Mouse (Mus musculus): ENCODE measurements around the gene Ntm. TPM values are rescaled to one million over a fixed set of nuclear protein-coding genes. Genes with fewer than 3 reads are reported as not detected.

The Ntm gene
- polyA plus RNA-seq, 1 experiment from 2014 or later: 7.8 TPM

DNA sequence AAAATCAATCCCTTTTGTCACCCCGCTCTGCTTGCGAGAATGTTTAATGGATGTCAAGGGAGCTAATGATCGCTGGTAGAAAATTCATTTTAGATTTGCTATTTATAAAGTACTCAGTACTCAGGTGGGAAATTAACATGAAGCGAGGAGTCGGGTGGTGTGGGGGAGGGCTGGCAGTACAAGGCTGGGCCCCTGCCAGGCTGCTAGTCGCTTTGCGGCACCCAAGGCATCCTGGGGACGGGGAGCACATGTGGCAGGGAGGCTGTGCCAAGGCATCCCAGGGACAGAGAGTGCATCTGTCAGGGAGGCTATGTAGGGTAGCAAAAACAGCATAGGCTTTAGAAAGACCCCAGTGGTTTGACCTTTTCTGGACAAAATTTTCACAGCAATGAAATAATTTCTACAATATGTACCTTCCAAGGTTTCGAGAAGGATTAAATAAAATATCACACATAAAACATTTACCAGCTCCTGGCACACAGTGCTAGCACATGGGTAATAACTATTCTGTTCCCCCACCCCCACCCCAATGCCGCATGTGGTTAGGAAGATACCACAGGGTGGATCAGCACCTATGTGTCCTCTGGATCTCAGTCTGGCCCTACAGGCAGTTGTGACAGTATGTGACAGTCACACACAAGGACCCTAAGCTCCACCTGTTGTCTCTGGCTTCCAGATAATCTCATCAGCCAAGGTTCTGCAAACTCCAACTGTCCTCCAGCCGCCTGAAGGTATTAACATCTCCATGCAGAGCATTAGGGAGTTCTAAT is 20.6 kb downstream of the Ntm start:
- no peak for DNase-seq (ENCODE audit: low spot score)
- 63% methylated on average over 11 of the region's 11 CpGs for WGBS
- H3K9me3 ChIP-seq (replicated peaks): no peaks in the 10 kb centered on the region
- H3K27me3 ChIP-seq (ENCODE audit: low read depth, poor library complexity, severe bottlenecking): peaks cover 49% of the 10 kb centered on the region
- no peak overlapping the region for H3K27ac ChIP-seq (replicated peaks)
- no peaks in the 10 kb centered on the region for H3K36me3 ChIP-seq
- peaks cover 12% of the 10 kb centered on the region for H3K4me1 ChIP-seq
- H3K4me3 ChIP-seq: no peak overlapping the region

DNA sequence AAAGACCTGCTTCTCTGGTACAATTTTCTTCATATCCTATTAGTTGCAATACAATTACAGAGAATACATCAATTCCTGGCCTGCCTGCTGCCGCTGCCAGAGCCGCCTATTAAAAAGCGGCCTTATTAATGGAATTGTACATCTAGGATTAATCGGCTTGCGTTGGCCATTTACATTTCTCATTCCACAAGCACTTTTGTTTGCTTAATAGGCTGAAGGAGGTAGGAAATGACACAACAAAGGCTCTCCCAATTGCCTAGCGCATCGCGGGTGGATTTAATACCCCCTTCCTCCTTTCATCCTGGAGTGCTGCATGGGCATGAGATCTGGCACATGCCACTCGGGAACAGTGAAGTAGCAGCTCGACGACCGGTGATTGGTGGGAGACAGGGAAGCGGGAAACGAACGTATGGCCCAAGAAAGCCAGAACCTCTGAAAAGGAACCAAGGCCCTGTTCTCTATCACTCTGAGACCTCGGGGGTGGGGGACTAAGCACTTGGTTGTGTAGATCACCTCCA is 23.4 kb downstream of the Ntm start:
- Histone ChIP-seq H3K4me3 (no peak overlapping the region), H3K27ac (replicated peaks) (no peak overlapping the region), H3K36me3 (no peaks in the 10 kb centered on the region), H3K9me3 (replicated peaks) (no peaks in the 10 kb centered on the region), H3K4me1 (peaks cover 18% of the 10 kb centered on the region), H3K27me3 (ENCODE audit: low read depth, poor library complexity, severe bottlenecking) (peaks cover 49% of the 10 kb centered on the region)
- WGBS: 89% methylated on average over 16 of the region's 16 CpGs
- DNase-seq (ENCODE audit: low spot score): no peak

- Histone ChIP-seq H3K27ac (replicated peaks) (no peak overlapping the region), H3K9me3 (replicated peaks) (no peaks in the 10 kb centered on the region), H3K4me1 (0 out of 2 replicates have a peak, but pooled peaks cover 6% of the 10 kb centered on the region), H3K4me3 (no peak overlapping the region), H3K36me3 (no peaks in the 10 kb centered on the region), H3K27me3 (ENCODE audit: low read depth, poor library complexity, severe bottlenecking) (no peaks in the 10 kb centered on the region; the same call in 1 of the 2 replicates)
- WGBS: 89% methylated on average over 4 of the region's 4 CpGs
- no peak for DNase-seq (ENCODE audit: low spot score)
Measured at GRCm38 (mm10) chr9:29928796-29929195, 34.1 kb downstream of the Ntm start.

GRCm38 (mm10) chr9:29925382-29925781 is 37.6 kb downstream of the Ntm start:
- H3K36me3 ChIP-seq: no peaks in the 10 kb centered on the region
- DNase-seq (ENCODE audit: low spot score): no peak
- H3K4me1 ChIP-seq: peaks cover 18% of the 10 kb centered on the region
- no peaks in the 10 kb centered on the region for H3K9me3 ChIP-seq (replicated peaks)
- no peak overlapping the region for H3K27ac ChIP-seq (replicated peaks)
- H3K4me3 ChIP-seq: no peak overlapping the region
- WGBS: 89% methylated on average over 3 of the region's 3 CpGs
- no peaks in the 10 kb centered on the region; the same call in 1 of the 2 replicates for H3K27me3 ChIP-seq (ENCODE audit: low read depth, poor library complexity, severe bottlenecking)

- WGBS: 80% methylated on average over 9 of the region's 9 CpGs
- Histone ChIP-seq H3K36me3 (no peaks in the 10 kb centered on the region), H3K9me3 (replicated peaks) (no peaks in the 10 kb centered on the region), H3K27ac (replicated peaks) (no peak overlapping the region), H3K27me3 (ENCODE audit: low read depth, poor library complexity, severe bottlenecking) (no peaks in the 10 kb centered on the region), H3K4me1 (no peaks in the 10 kb centered on the region; the same call in 1 of the 2 replicates), H3K4me3 (no peak overlapping the region)
- no peak for DNase-seq (ENCODE audit: low spot score)
Measured at GRCm38 (mm10) chr9:29898406-29899054, 64.4 kb downstream of the Ntm start.

DNA sequence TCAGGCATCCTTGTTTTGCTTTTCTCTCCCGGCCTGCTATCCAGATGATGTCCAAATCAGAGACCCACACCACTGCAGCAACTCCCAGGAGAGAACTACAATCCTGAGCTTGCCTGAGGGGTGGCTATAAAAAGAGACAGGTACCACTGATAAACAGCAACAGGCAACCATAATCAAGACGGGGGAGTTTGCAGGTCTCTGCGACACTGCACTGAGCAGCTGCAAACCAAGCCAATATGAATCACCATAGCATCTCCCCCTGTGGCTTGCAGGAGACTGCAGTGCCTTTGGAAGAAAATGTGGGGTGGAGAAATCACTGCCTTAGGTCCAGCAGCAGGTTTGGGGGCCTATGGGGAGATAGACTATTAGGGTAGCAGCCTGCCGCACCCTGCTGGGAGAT is 65.5 kb downstream of the Ntm start:
- H3K4me3 ChIP-seq: no peak overlapping the region
- no peaks in the 10 kb centered on the region for H3K9me3 ChIP-seq (replicated peaks)
- H3K4me1 ChIP-seq: no peaks in the 10 kb centered on the region
- no peak for DNase-seq (ENCODE audit: low spot score)
- H3K27ac ChIP-seq (replicated peaks): no peak overlapping the region
- no peaks in the 10 kb centered on the region for H3K27me3 ChIP-seq (ENCODE audit: low read depth, poor library complexity, severe bottlenecking)
- no peaks in the 10 kb centered on the region for H3K36me3 ChIP-seq
- 79% methylated on average over 4 of the region's 4 CpGs for WGBS

DNA sequence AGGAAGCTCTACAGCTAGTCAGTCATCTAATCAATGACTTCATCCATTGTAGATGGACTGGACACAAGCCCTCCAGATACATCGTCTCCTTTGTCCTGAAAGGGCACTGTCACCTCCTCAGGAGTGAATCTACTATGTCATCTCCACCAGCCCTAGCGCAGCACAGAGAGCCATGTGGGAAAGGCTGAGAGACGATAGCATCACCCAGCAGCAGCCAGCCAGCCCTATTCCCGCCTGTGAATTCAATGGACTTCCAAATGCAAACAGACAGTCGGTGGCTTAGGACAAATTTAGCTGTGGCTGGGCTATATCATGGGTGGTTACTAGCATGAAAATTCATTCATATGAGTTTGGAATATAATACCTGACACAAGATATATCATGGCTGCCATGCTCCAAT is 70.1 kb downstream of the Ntm start:
- WGBS: 80% methylated on average over 5 of the region's 5 CpGs
- Histone ChIP-seq H3K27me3 (ENCODE audit: low read depth, poor library complexity, severe bottlenecking) (no peaks in the 10 kb centered on the region), H3K36me3 (no peaks in the 10 kb centered on the region), H3K4me1 (no peaks in the 10 kb centered on the region), H3K27ac (replicated peaks) (no peak overlapping the region), H3K9me3 (replicated peaks) (no peaks in the 10 kb centered on the region), H3K4me3 (no peak overlapping the region)
- no peak for DNase-seq (ENCODE audit: low spot score)

GRCm38 (mm10) chr9:29888712-29889111 is 74.2 kb downstream of the Ntm start:
- Histone ChIP-seq H3K27me3 (ENCODE audit: low read depth, poor library complexity, severe bottlenecking) (no peaks in the 10 kb centered on the region), H3K4me1 (peaks cover 4% of the 10 kb centered on the region; the same call in 1 of the 2 replicates), H3K4me3 (no peak overlapping the region), H3K9me3 (replicated peaks) (no peaks in the 10 kb centered on the region), H3K36me3 (no peaks in the 10 kb centered on the region), H3K27ac (replicated peaks) (no peak overlapping the region)
- 94% methylated on average over 3 of the region's 3 CpGs for WGBS
- DNase-seq (ENCODE audit: low spot score): no peak

DNA sequence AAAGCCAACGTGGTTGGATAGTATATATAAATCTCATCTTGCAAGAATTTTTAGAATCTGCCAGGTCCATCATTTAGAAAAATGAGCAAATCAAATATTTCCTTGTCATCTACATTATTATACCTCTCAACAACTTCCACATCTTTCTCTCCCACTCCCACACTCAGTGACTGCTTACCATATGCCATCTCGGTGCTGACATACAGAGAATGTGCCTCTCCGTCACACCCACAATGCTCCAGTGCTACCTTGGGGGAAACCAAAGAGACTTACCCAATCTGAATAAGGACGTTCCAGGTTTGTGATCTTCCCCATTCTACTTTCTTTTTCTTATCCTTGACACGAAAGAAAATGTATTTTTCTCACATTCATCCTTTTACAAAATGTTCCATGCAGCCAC is 75.0 kb downstream of the Ntm start:
- Histone ChIP-seq H3K4me3 (no peak overlapping the region), H3K4me1 (peaks cover 8% of the 10 kb centered on the region; the same call in 1 of the 2 replicates), H3K9me3 (replicated peaks) (no peaks in the 10 kb centered on the region), H3K27me3 (ENCODE audit: low read depth, poor library complexity, severe bottlenecking) (peaks cover 2% of the 10 kb centered on the region), H3K36me3 (no peaks in the 10 kb centered on the region), H3K27ac (replicated peaks) (no peak overlapping the region)
- no peak for DNase-seq (ENCODE audit: low spot score)
- WGBS: 88% methylated on average over 5 of the region's 5 CpGs

- H3K4me3 ChIP-seq: no peak overlapping the region
- peaks cover 8% of the 10 kb centered on the region; the same call in 1 of the 2 replicates for H3K4me1 ChIP-seq
- H3K27ac ChIP-seq (replicated peaks): no peak overlapping the region
- H3K9me3 ChIP-seq (replicated peaks): no peaks in the 10 kb centered on the region
- WGBS: 51% methylated on average over 3 of the region's 3 CpGs
- H3K36me3 ChIP-seq: no peaks in the 10 kb centered on the region
- DNase-seq (ENCODE audit: low spot score): no peak
- H3K27me3 ChIP-seq (ENCODE audit: low read depth, poor library complexity, severe bottlenecking): peaks cover 41% of the 10 kb centered on the region
Measured at GRCm38 (mm10) chr9:29884062-29884461, 78.9 kb downstream of the Ntm start.

GRCm38 (mm10) chr9:29881614-29882013 is 81.3 kb downstream of the Ntm start:
- Histone ChIP-seq H3K27me3 (ENCODE audit: low read depth, poor library complexity, severe bottlenecking) (peaks cover 65% of the 10 kb centered on the region), H3K4me3 (no peak overlapping the region), H3K36me3 (no peaks in the 10 kb centered on the region), H3K4me1 (peaks cover 8% of the 10 kb centered on the region; the same call in 1 of the 2 replicates), H3K27ac (replicated peaks) (no peak overlapping the region), H3K9me3 (replicated peaks) (no peaks in the 10 kb centered on the region)
- no peak for DNase-seq (ENCODE audit: low spot score)
- 87% methylated on average over 5 of the region's 5 CpGs for WGBS

- WGBS: 82% methylated on average over 3 of the region's 3 CpGs
Measured at GRCm38 (mm10) chr9:29877583-29877982, 85.4 kb downstream of the Ntm start.

DNA sequence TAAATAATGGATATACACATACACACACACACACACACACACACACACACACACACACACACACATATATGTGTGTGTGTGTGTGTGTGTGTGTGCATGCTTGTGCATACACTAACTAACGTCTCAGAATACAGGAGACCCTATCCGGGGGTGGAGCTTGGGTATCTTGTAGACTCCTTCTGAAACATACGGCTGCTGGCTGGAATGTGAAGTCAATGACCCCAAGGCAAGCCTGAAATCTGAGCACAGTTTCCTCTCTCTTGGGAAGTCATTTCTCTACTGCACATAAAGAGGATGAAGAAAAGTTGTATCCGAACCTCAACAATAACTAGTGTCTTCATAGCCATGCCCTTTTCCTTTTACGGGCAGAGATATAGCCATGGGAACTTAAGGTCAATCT is 95.2 kb downstream of the Ntm start:
- no peaks in the 10 kb centered on the region for H3K36me3 ChIP-seq
- no peak overlapping the region for H3K27ac ChIP-seq (replicated peaks)
- no peak for DNase-seq (ENCODE audit: low spot score)

More at GRCm38 (mm10) chr9:29877583-29877982, 85.4 kb downstream of the Ntm start:
- H3K27ac ChIP-seq (replicated peaks): no peak overlapping the region
- no peak for DNase-seq (ENCODE audit: low spot score)
- no peaks in the 10 kb centered on the region for H3K9me3 ChIP-seq (replicated peaks)
- H3K4me1 ChIP-seq: peaks cover 30% of the 10 kb centered on the region
- no peaks in the 10 kb centered on the region for H3K36me3 ChIP-seq
- H3K27me3 ChIP-seq (ENCODE audit: low read depth, poor library complexity, severe bottlenecking): peaks cover 92% of the 10 kb centered on the region
- H3K4me3 ChIP-seq: no peak overlapping the region

More for the DNA sequence above, 95.2 kb downstream of the Ntm start:
- Histone ChIP-seq H3K4me3 (no peak overlapping the region), H3K4me1 (peaks cover 36% of the 10 kb centered on the region), H3K27me3 (ENCODE audit: low read depth, poor library complexity, severe bottlenecking) (peaks cover 80% of the 10 kb centered on the region), H3K9me3 (replicated peaks) (no peaks in the 10 kb centered on the region)
- WGBS: 70% methylated on average over 5 of the region's 5 CpGs
